Mouse (Mus musculus) E14TG2a.4 (cell line): ENCODE results near the gene Mras.

Source experiments
- CTCF ChIP-seq: conservative IDR thresholded peaks from 2 replicates; pipeline ENCODE4 v1.5.1; 2014; ENCODE audit warnings: low read length
- POU5F1 ChIP-seq: IDR thresholded peaks from 2 replicates; pipeline ENCODE4 v1.6.1; 2014; ENCODE audit warnings: low read length, borderline replicate concordance

DNA sequence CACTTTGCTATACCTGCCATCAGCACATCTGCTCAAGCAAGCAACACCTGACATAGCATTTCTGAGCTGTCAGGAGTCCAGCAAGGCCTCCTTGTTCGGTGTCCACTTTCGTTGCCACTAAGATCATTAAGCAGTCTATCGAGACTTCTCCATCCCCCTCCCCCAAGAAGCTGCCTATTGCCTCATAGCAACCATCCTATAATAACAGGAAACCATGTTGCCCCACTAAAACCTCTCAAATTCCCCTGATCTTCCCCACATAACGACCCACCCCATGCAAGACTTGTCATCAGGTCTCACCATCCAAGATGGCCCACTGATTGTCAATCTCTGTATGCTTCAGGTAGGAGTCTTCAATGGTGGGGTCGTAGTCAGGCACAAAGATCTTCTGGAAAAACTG, 26.1 kb downstream of the Mras start:
- no peak for TF ChIP-seq CTCF
- no peak for TF ChIP-seq POU5F1
